Mouse (Mus musculus) forebrain, embryonic 12.5 days (tissue): ENCODE measurements around the gene Pigz. TPM values are rescaled to one million over a fixed set of nuclear protein-coding genes. Genes with fewer than 3 reads are reported as not detected.

Experiments
- ATAC-seq: fragments of 200-750 bp; cut with Nextera tagmentation; 2 replicates; pipeline ENCODE4 v1.8.0; 2017; ENCODE audit warnings: moderate TSS enrichment; ENCODE audit not compliant: low FRiP score
- H3K27ac ChIP-seq: fragments of 300-500 bp; sonication (generic); 2 replicates; pipeline ENCODE4 v1.5.1; 2016; ENCODE audit warnings: mild to moderate bottlenecking
- H3K27me3 ChIP-seq: fragments of 300-500 bp; sonication (generic); 2 replicates; pipeline ENCODE4 v1.6.1; 2016; ENCODE audit warnings: mild to moderate bottlenecking
- H3K36me3 ChIP-seq: fragments of 300-500 bp; sonication (generic); replicated peaks from 2 replicates; pipeline ENCODE4 v1.6.1; 2016; ENCODE audit warnings: mild to moderate bottlenecking
- H3K4me1 ChIP-seq: fragments of 300-500 bp; sonication (generic); 2 replicates; pipeline ENCODE4 v1.6.1; 2016
- H3K4me2 ChIP-seq: fragments of 300-500 bp; sonication (generic); 2 replicates; pipeline ENCODE4 v1.6.1; 2016; ENCODE audit warnings: mild to moderate bottlenecking, moderate library complexity
- H3K4me3 ChIP-seq: fragments of 300-500 bp; sonication (generic); replicated peaks from 2 replicates; pipeline ENCODE4 v1.5.1; 2016; ENCODE audit warnings: mild to moderate bottlenecking
- H3K9ac ChIP-seq: fragments of 300-500 bp; sonication (generic); 2 replicates; pipeline ENCODE4 v1.6.1; 2016; ENCODE audit warnings: mild to moderate bottlenecking
- H3K9me3 ChIP-seq: fragments of 300-500 bp; sonication (generic); 2 replicates; pipeline ENCODE4 v1.6.1; 2016
- WGBS: fragments of 180-500 bp; shearing (Covaris S2); methylation state at CpG from one replicate; pipeline ENCODE4 v1.1.7; 2016; 5-methylcytosine and 5-hydroxymethylcytosine counted together
- microRNA-seq: library from miRNA; unstranded; fragments of <30 nt; microRNA quantifications from one replicate; pipeline ENCODE4, GENCODE M21; 2017
- polyA plus RNA-seq: library from polyadenylated mRNA; unstranded; fragments of >200 nt; fragmentation: Nextera tagmentation; extraction: Ambion mirVana; gene quantifications from 2 replicates; pipeline ENCODE4 v1.2.1, GENCODE M21; 2016

The Pigz gene
- polyA plus RNA-seq, 1 experiment from 2014 or later = 1.5 TPM

GRCm38 (mm10) chr16:31963224-31963623 is 29.6 kb downstream of the Pigz start:
- Histone ChIP-seq H3K4me1 (no peaks in the 10 kb centered on the region), H3K27me3 (no peaks in the 10 kb centered on the region), H3K9me3 (no peaks in the 10 kb centered on the region), H3K4me2 (no peak overlapping the region), H3K4me3 (no peak overlapping the region), H3K9ac (no peak overlapping the region), H3K36me3 (peaks cover 73% of the 10 kb centered on the region), H3K27ac (no peak overlapping the region)
- no peak for ATAC-seq
- WGBS = 85% methylated on average over 7 of the region's 7 CpGs

- no peak for ATAC-seq
- H3K4me1 ChIP-seq = no peaks in the 10 kb centered on the region
- 89% methylated on average over 4 of the region's 4 CpGs for WGBS
- H3K4me3 ChIP-seq = no peak overlapping the region
- H3K27me3 ChIP-seq = no peaks in the 10 kb centered on the region
- H3K27ac ChIP-seq = no peak overlapping the region
- H3K4me2 ChIP-seq = no peak overlapping the region
- no peaks in the 10 kb centered on the region for H3K9me3 ChIP-seq
- no peak overlapping the region for H3K9ac ChIP-seq
- H3K36me3 ChIP-seq = peaks cover 54% of the 10 kb centered on the region
Measured at GRCm38 (mm10) chr16:31975258-31975657, 41.6 kb downstream of the Pigz start.

GRCm38 (mm10) chr16:31979501-31979900 is 45.9 kb downstream of the Pigz start:
- no peak overlapping the region for H3K27ac ChIP-seq
- peaks cover 43% of the 10 kb centered on the region for H3K36me3 ChIP-seq
- no peak for ATAC-seq
- no peaks in the 10 kb centered on the region for H3K4me1 ChIP-seq
- H3K4me2 ChIP-seq = no peak overlapping the region
- no peak overlapping the region for H3K4me3 ChIP-seq
- H3K27me3 ChIP-seq = no peaks in the 10 kb centered on the region
- H3K9ac ChIP-seq = no peak overlapping the region; the same call in 1 of the 2 replicates
- WGBS = 97% methylated on average over 3 of the region's 3 CpGs
- H3K9me3 ChIP-seq = no peaks in the 10 kb centered on the region

GRCm38 (mm10) chr16:31980946-31981345 is 47.3 kb downstream of the Pigz start:
- H3K4me3 ChIP-seq = no peak overlapping the region
- no peak overlapping the region for H3K9ac ChIP-seq
- ATAC-seq = no peak
- H3K27ac ChIP-seq = no peak overlapping the region
- WGBS = 79% methylated on average over 5 of the region's 5 CpGs
- peaks cover 43% of the 10 kb centered on the region for H3K36me3 ChIP-seq
- H3K9me3 ChIP-seq = no peaks in the 10 kb centered on the region
- H3K4me1 ChIP-seq = no peaks in the 10 kb centered on the region
- H3K27me3 ChIP-seq = no peaks in the 10 kb centered on the region
- no peak overlapping the region for H3K4me2 ChIP-seq

GRCm38 (mm10) chr16:31992039-31992438 is 58.4 kb downstream of the Pigz start:
- Histone ChIP-seq H3K4me3 (no peak overlapping the region), H3K27me3 (no peaks in the 10 kb centered on the region), H3K4me1 (no peaks in the 10 kb centered on the region), H3K9me3 (no peaks in the 10 kb centered on the region), H3K4me2 (no peak overlapping the region), H3K36me3 (peaks cover 42% of the 10 kb centered on the region), H3K9ac (no peak overlapping the region), H3K27ac (no peak overlapping the region)
- ATAC-seq = no peak
- WGBS = 54% methylated on average over 1 of the region's 1 CpGs

- no peak overlapping the region for H3K4me2 ChIP-seq
- no peaks in the 10 kb centered on the region for H3K9me3 ChIP-seq
- WGBS = 94% methylated on average over 4 of the region's 4 CpGs
- no peak overlapping the region for H3K4me3 ChIP-seq
- H3K27me3 ChIP-seq = no peaks in the 10 kb centered on the region
- no peak overlapping the region for H3K9ac ChIP-seq
- ATAC-seq = no peak
- no peak overlapping the region for H3K27ac ChIP-seq
- H3K36me3 ChIP-seq = peaks cover 35% of the 10 kb centered on the region
- no peaks in the 10 kb centered on the region for H3K4me1 ChIP-seq
Measured at GRCm38 (mm10) chr16:31993195-31993594, 59.5 kb downstream of the Pigz start.

GRCm38 (mm10) chr16:31993946-31994345 is 60.3 kb downstream of the Pigz start:
- Histone ChIP-seq H3K9ac (no peak overlapping the region), H3K9me3 (no peaks in the 10 kb centered on the region), H3K36me3 (peaks cover 30% of the 10 kb centered on the region), H3K4me3 (no peak overlapping the region), H3K4me1 (no peaks in the 10 kb centered on the region), H3K27me3 (no peaks in the 10 kb centered on the region), H3K4me2 (no peak overlapping the region), H3K27ac (no peak overlapping the region)
- ATAC-seq = no peak

Small RNA genes lying within 50 kb of the gene (microRNA-seq; reads per million reads assigned to microRNA genes)
- not detected for gene Gm26269

Other genes starting within 250 kb of the Pigz start
- gene Meltf, start 55.0 kb upstream of the Pigz start, polyA plus RNA-seq = 0.09 TPM in 2 replicates
- 79.7 and 91.9 TPM in 2 replicates for gene 0610012G03Rik, start 14.6 kb downstream of the Pigz start, polyA plus RNA-seq
- 134 TPM in 2 replicates for gene Ncbp2, start 14.7 kb downstream of the Pigz start, polyA plus RNA-seq
- 24.1 and 25.0 TPM in 2 replicates for gene Senp5, start 69.4 kb downstream of the Pigz start, polyA plus RNA-seq
- gene Pak2, start 145.5 kb downstream of the Pigz start, polyA plus RNA-seq = 57.1 and 59.1 TPM in 2 replicates
- 127 and 133 TPM in 2 replicates for gene Pigx, start 165.9 kb downstream of the Pigz start, polyA plus RNA-seq
- gene Cep19, start 165.9 kb downstream of the Pigz start, polyA plus RNA-seq = 39.7 and 43.8 TPM in 2 replicates
- gene Nrros, start 231.7 kb downstream of the Pigz start, polyA plus RNA-seq = 6.8 and 7.4 TPM in 2 replicates
- gene Bex6, start 246.0 kb downstream of the Pigz start, polyA plus RNA-seq = not detected in 2 replicates